Mouse (Mus musculus) embryo, embryonic 9.5 days (tissue): ENCODE measurements around the gene Pcsk2.

Experiments used
- DNase-seq: peaks from one replicate; pipeline ENCODE4 v3.0.0-alpha.2; 2017; ENCODE audit errors: extremely low spot score

Pcsk2 gene

DNA sequence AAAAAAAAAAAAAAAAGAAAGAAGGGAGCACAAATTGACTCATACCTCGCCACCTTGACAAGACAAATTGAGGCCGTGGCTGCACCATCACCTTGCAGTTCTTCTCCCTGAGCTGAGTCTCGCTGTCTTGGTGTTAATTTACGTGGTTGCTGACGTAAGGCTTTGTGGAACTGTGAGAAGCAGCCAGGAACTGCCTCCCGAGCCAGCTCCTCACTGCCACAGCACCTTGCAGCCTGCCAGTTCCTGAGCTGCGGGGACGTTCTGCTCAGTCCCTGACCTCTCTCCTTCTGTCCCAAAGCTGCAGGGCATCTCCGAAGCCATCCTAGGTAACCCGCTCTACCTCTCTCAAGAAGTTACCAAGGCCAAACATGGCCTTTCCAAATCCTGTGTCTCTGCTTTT, 186.5 kb downstream of the Pcsk2 start:
- DNase-seq, result no peak

DNA sequence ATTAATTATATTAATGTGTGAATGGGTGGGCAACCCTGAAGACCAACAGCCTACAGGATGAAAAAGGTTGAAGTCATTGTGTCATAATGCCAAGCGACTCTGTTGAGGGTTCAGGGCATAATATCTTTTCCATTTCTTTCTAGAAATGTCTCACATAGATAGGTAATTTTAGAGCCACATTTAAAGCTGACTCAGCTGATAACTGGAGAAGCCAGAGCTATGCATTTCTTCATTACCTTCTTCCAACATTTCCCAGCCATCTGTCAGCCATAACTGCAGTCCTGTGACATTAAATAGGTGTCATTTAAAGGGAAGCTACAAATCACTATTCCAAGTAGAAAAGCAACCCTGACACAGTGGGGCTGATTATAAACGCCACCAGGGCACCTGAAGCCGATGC, 189.5 kb downstream of the Pcsk2 start:
- no peak for DNase-seq

DNA sequence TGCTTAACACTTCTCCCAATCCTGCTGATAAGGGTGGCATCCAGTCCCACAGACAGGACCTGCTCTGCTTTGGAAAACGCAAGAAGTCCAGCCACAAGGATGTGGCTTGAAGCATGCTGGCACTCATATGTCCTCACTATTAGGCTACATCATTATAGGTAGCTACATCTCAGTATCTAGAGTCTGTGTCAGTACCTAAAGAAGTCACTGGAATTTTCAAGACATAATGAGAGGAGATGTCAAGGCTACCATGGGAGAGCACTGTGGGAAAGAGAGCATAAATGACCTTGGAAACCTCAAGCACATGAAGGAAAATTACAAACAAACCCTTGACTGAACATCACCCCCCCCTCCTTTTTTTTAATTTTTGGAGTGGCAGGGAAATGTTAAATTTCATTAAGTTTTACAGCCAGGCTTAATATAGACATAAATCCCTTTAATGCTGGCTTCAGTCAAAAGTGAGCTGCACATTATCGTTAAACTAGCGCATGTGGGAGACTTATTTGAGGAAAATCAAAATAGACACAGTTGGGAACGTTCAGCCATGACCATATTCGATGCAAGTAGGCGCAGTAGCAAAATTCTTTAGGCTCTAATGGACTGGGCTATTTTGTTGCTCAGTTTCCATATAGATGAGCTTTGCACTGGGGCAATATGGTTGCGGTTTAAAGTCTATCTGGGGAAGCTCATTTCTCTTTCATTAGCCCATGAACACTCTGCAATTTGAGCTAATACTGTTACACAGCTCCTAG, 193.7 kb downstream of the Pcsk2 start:
- no peak for DNase-seq

DNA sequence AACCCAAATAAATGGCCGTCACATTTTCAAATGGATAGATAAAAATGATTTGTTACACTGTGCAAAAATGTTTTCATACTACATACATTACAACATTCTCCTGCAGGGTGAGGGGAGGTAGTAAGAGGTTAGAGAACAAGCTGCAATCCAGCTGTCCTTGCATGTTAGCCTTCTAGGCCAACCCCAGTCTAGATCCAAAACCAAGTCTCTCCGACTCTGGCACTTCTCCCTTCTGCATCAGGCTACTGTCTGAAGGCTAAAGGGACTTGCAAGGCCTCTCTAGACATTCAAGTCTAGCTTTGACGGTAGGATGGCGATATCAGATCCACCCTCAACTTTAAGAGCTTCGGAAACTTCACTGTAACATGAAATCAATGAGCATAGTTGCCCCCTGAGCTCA, 196.5 kb downstream of the Pcsk2 start:
- DNase-seq, result no peak

DNA sequence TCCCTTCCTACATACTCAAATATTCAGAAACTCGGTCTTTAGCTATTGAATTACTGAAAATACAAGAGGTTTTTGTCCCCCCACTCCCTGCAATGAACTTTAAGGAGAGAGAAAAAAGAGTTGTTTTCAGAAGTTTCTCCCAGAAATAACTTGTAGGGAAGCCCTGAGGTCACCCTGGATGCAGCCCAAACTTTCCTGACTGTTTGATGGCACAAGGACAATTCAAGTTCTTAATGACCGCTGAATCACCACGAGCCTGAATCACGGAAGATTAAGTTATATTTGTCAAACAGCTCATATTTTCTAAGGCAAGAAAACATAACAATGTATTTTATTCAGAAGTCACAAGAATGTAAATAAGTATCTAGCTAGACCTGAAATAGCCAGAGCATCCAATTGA, 197.1 kb downstream of the Pcsk2 start:
- no peak for DNase-seq

DNA sequence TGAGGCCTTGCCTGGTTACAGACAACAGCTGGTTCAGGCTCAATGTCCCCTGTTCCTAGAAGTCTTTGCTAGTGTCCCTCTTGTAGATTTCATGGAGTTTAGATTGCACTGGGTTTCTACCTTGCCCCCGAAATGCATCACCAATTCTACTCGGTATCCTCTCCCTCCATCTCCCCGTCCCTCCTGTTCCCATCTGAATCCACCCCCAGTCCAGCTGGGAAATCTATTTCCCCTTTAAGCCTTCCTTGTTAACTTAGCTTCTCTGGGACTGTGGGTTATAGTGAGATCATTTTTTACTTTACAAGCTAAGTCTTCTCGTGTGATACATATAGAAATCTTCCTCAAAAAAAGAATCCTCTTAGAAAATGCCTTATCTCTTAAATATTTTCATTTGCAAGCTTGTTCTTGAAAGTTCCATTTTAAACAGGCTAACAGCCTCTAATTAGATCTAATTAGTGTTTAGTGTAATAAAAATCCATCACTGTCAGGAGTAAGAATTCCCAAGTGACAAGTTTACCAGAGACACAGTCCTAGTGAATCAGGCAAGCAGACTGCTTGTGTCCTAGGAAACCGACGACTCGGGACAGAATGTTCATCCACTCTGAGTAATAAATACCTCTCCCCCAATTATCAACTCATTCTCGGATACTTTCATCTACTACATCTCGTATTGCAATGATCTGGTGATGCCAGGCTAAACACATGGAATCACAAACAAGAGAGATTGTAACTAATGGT, 206.3 kb downstream of the Pcsk2 start:
- no peak for DNase-seq

DNA sequence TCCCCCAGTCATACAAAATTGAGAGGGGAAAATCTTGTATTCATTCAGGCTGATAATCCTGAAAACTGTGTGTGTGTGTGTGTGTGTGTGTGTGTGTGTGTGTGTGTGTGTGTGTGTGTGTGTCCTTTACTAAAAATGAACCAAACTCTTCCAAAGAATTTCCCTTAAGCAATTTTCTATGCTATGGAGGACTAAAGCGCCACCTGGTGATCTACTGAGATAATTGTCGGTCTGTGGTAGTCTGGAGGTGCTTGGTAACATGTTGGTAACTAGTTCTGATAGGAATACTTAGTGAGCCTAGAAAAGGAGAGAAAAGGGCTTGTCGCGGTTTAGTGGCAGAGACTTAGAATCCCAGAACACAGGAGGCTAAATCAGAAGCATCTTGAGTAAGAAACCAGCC, 230.5 kb downstream of the Pcsk2 start:
- DNase-seq, result peak; percentile 31

DNA sequence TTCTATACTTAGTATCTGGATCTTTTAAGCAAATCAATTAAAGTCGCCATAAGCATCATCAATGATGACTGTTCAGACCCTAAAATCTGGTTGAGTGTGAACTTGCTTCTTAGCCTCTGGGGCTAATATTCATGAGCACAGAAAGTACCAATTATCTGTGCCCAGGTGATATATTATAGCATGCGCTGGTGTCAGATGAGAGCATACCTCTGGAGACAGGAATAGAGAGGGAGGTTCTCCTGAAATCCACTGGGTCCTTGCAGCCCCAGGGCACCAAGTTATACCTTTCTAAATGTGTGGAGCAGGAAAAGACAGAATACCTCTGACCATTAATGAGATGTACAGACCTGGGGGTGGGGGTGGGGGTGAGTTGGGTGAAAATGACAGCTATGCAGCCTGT, 234.4 kb downstream of the Pcsk2 start:
- DNase-seq, result no peak

DNA sequence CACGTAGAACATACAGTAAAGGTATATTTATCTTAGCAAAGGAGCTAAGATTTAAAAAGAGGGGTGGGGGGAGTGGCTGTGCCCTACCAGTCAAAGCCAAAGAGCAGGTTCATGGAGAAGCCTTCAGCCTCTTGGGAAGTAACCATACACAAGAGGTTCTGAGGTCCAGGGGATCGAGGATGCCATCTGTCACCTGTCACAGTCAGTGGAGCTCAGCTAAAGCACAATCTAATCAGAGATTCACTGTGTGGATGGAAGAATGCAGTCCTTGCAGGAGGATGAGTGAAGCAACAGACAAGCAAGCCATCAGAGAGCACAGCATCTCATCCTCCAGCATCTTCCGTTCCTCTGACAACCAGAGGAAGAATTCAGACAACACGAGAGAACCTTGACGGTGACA, 244.0 kb downstream of the Pcsk2 start:
- no peak for DNase-seq

DNA sequence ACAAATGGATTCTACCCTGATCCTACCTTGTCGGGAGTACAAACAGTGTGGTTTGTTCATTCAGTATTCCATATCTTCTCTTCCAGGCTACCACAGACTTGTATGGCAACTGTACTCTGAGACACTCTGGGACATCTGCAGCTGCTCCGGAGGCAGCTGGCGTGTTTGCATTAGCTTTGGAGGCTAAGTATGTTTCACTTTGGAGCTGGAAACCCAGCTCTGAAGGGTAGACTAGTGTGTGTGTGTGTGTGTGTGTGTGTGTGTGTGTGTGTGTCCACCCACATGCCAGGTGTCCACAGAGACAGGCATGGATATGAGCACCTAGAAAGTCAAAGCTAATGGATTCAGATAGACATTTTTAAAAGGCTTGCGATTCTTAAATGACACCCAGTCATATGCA, 249.9 kb downstream of the Pcsk2 start:
- no peak for DNase-seq

DNA sequence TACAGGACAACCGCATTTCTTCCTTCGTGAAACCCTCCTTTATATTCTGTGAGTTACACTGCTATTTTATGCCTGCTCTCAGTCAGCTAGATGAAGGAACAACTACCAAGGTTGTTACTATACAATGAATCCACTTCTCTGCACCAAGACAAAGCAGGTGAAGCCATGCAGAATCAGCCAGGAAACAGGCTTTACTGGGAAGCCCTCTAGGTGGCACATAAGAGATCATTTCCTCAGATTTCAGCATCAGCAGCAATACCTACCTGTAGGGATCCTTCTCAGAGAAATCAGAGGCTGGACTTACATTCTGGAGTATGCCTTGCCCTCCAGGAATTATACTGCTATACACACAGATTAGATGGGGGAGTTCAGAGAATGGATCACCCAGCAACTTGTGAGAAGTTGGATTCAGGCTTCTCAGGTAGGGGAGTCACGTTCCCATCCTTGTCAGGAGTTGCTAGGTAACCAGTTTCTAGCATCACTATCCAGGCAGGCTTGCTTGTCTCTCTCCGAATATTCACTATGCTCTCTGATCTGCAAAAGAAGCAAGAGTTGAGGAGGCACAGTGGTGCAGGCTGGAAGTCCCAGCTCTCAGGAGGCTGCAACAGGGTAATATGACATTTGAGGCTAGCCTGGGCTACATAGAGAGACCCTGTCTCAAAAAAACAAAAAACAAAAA, 250.5 kb downstream of the Pcsk2 start:
- DNase-seq, result no peak

DNA sequence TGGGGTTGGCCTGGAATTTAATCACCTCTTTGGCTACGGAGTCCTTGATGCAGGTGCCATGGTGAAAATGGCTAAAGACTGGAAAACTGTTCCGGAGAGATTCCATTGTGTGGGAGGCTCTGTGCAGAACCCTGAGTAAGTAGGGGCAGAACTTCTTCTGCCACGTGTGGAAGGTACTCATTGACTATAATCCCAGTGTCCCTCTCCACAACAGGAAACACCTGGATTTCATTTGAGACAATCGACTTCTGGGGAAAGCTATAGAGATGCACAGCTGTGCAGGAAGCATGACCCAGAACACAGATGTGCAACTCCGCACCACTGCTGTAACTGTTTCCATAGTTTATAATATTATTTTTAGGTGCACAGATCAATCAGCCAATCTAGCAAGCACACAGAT, 255.1 kb downstream of the Pcsk2 start:
- no peak for DNase-seq

DNA sequence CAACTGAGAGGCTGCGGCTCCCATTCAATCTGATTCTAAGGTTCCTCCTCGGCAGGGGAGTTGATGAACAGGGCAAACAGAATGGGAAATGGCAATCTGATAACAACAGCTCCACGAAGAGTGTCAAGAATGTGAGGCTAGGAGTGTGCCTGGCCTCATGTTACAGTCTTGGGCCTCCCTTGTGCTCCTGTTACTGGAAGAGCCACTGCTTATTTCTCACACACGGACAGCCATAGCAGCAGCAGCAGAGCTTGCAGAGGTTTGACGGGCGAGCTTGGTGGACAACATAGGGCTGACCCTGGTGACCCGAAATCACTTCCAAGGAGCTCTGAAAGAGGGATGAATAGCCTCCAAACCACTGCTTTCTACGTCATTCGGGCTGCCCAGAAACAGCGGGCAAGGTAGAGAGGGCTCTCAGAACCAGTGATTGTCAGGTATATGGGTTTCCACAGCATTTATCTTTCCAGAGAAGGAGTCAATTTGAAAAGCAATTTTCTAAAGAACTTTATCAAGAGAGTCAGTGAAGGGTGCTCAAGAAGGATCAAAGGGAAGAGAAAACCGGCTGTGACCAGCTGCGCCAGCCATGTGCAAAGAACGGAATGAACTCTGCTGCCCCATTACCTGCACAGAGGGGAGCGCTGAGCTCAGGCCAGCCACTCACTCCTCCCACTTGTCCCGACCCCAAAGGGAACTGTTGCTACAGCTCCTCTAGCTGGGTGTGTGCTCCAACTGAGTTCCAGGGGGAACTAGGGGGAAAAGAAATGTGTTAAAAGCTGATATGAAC, 260.4 kb downstream of the Pcsk2 start:
- DNase-seq, result no peak

DNA sequence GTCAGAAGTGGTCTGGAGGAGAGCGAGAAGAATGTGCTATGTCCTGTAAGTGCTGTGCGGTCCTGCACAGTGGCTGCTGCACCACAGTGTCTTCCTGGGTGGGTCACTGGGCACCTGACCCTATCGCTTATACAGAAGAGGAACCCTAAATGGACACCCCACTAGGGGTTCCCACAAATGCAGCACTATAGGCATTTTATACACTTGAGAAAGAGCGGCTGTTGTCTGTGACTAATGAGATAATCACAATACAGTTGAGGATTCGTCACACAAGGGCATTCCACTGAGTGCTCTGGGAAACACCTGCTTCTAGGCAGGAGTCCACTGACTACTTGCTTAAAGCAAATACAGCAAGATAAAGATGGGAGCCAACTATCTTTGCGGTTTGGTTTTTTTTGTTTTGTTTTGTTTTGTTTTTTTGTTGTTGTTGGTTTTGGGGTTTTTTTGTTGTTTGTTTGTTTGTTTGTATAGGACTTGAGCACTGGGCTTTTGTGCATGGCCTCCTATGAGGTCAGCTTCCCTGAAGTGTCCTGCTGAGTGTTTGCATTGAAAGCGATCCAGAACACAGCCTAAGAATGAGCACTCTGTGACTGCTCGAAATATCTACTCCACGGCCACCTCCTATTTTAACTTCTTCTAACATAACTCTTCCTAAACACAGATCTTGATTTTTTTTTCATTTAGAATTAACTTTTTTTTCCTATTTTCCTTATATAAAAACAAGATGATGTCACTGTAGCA, 261.1 kb downstream of the Pcsk2 start:
- no peak for DNase-seq

DNA sequence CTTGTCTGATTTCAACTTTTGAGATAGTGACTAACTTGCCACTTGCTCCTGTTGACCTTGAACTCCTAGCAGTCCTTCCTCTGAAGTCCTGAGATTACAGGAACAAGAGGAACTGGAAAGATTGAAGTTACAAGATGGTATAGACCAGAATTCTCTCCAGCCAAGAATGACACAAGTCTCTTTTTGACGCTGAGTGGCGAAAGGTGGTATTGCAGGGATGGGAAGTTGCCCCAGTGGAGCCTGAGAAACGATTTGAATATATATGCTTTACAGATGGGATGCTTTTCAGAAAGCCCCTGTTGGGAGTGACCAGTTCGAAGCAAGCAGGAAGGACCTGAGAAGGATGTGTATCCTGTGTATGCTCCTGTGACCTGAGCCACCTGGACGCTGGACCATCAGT, 262.8 kb downstream of the Pcsk2 start:
- DNase-seq, result no peak

DNA sequence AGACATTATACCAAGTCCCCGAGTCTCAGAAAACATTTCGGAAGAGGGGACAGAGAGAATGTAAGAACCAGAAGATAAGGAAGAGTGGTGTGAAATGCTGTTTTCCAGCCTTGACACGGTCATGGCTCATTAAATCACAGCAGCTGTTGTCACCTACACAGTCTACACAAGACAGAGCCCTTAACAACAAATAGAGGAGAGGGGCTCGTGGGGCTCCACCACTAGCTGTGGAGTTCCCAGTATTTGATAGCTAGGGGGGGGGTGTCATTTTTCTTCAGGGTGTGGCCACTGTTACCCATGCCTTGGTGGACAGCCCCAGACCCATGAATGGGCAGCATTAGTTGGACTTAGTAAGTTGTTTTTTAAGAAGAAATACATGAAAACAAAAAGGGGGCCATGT, 266.3 kb downstream of the Pcsk2 start:
- no peak for DNase-seq

DNA sequence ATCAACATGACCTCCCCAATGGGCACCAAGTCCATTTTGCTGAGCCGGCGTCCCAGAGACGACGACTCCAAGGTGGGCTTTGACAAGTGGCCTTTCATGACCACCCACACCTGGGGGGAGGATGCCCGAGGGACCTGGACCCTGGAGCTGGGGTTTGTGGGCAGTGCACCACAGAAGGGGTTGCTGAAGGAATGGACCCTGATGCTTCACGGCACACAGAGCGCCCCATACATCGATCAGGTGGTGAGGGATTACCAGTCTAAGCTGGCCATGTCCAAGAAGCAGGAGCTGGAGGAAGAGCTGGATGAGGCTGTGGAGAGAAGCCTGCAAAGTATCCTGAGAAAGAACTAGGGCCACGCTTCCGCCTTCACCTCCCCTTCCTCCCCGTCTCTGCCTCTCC, 267.5 kb downstream of the Pcsk2 start:
- no peak for DNase-seq

DNA sequence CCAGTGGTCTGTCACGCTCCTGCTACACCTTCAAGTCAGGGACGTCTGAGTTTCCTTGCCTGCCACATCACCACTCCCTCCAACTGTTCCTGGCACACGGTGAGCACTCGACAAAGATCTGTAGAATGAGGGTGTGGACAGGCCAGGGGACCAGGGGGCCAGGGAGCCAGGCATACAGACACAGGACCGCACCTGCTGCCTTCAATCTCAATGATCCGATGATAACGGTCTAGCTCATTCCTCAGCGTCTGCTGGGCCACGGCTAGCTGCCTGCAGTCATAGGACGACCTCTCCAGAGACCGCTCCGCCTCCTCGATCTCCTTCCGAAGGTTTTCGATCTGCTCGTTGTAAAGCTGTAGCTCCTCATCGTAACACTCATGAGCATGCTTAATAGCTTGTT, 285.7 kb downstream of the Pcsk2 start:
- no peak for DNase-seq

DNA sequence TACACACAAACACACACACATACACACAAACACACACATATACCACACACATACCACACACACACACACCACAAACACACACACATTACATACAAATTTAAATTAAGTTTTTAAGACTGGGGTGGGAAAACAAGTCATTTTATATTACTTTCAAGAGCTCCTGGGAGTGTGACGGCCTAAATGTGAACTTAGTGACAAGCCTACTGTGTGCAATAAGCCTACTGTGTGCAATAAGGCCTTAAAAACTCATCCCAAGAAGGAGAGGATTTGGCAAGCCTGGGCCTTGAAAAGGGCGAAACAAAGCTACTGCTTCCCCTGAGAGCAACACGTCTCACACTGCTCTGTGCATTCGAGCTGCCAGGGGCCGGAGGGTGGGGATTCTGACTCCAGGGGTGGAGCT, 286.8 kb downstream of the Pcsk2 start:
- no peak for DNase-seq

DNA sequence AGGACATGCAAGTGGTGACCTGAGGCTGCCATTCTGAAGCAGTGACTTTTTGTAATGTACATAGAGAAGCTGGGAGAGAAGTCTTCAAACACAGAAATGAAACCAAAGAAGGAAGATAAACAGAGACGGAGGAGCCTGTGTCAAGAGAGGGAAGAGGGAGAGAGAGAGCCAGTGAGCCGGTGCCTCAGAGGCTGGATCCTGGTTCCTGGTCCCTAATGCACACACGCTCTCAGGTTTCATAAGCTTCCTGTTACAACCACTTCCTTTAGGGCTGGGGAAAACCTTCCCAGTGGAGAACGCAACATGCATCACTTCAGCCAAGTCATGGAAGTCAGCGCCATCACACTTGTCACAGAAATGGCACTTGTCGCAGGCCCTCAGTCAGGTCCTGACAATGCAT, 288.1 kb downstream of the Pcsk2 start:
- DNase-seq, result no peak

DNA sequence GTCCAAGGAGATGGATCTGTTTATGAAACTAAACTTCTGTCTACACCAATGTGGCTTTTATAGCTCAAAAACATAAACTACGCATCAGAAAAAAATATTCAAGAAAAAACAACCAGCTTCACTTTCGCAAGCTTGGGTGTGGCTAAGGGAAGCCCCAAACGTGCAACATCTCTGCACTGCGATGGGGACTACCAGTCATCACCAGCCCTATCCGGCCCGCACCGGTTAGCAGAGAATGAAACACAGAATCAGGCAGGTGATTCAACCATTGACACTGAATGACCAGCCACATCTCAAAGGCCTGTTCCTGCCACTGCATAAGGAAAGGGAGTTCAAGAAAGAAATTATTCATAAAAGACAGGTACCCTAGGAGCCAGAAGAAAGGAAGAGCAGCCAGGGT, 289.9 kb downstream of the Pcsk2 start:
- no peak for DNase-seq

DNA sequence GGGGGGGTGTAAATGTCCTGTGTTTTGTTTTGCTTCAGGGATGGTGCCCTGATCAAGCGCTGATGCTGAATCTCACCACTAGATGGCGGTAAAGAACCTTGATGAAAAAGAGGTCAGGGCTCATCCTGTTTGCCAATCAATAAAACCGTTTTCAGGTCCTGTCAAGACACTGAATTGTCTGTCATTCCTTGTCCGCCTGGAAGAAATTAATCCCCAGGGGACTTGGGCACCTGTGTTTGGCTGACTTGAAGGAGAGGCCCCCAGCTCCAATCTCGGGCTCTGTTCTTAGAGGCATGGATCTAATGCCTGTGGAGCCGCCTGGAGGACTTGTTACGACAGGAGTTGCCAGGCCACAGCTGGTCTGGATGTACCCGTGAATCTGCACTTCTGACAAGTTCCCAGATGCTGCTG, 291.3 kb downstream of the Pcsk2 start:
- peak; percentile 85 for DNase-seq
